Mouse (Mus musculus) hindbrain, embryonic 15.5 days (tissue): ENCODE results near the gene Hoxc8. TPM values are rescaled to one million over a fixed set of nuclear protein-coding genes. Genes with fewer than 3 reads are reported as not detected.

Experiments used
- ATAC-seq: fragments of 200-750 bp; cut with Nextera tagmentation; 2 replicates; pipeline ENCODE4 v1.8.0; 2017; ENCODE audit warnings: low read depth, moderate number of reproducible peaks, moderate TSS enrichment; ENCODE audit not compliant: low FRiP score
- H3K27ac ChIP-seq: fragments of 300-500 bp; sonication (generic); replicated peaks from 2 replicates; pipeline ENCODE4 v1.5.1; 2015; ENCODE audit warnings: mild to moderate bottlenecking, inconsistent platforms
- H3K27me3 ChIP-seq: fragments of 300-500 bp; sonication (generic); 2 replicates; pipeline ENCODE4 v1.6.1; 2015; ENCODE audit warnings: control low read depth, inconsistent platforms
- H3K36me3 ChIP-seq: fragments of 300-500 bp; sonication (generic); 2 replicates; pipeline ENCODE4 v1.6.1; 2015; ENCODE audit warnings: control low read depth, inconsistent platforms
- H3K4me1 ChIP-seq: fragments of 300-500 bp; sonication (generic); replicated peaks from 2 replicates; pipeline ENCODE4 v1.6.1; 2015; ENCODE audit warnings: control low read depth, inconsistent platforms
- H3K4me2 ChIP-seq: fragments of 300-500 bp; sonication (generic); 2 replicates; pipeline ENCODE4 v1.6.1; 2015; ENCODE audit warnings: moderate library complexity, mild to moderate bottlenecking, inconsistent platforms
- H3K4me3 ChIP-seq: fragments of 300-500 bp; sonication (generic); 2 replicates; pipeline ENCODE4 v1.5.1; 2015; ENCODE audit warnings: mild to moderate bottlenecking, inconsistent platforms
- H3K9ac ChIP-seq: fragments of 300-500 bp; sonication (generic); 2 replicates; pipeline ENCODE4 v1.6.1; 2015; ENCODE audit warnings: inconsistent platforms
- H3K9me3 ChIP-seq: fragments of 300-500 bp; sonication (generic); 2 replicates; pipeline ENCODE4 v1.6.1; 2016; ENCODE audit warnings: control low read depth, inconsistent platforms
- whole genome bisulfite sequencing: fragments of 180-500 bp; shearing (Covaris S2); methylation state at CpG from one replicate; pipeline ENCODE4 v1.1.7; 2015; 5-methylcytosine and 5-hydroxymethylcytosine counted together
- polyA plus RNA-seq: library from polyadenylated mRNA; unstranded; fragments of >200 nt; fragmentation: Nextera tagmentation; extraction: Ambion mirVana; gene quantifications from 2 replicates; pipeline ENCODE4 v1.2.1, GENCODE M21; 2015

Gene Hoxc8
- polyA plus RNA-seq, 1 experiment from 2014 or later: 16.6 TPM

- Histone ChIP-seq H3K27me3 (peaks cover 99% of the 10 kb centered on the region), H3K4me1 (no peaks in the 10 kb centered on the region), H3K9me3 (no peaks in the 10 kb centered on the region), H3K4me2 (no peak overlapping the region), H3K9ac (no peak overlapping the region), H3K27ac (no peak overlapping the region), H3K4me3 (no peak overlapping the region), H3K36me3 (no peaks in the 10 kb centered on the region)
- no peak for ATAC-seq
- WGBS: 3% methylated on average over 17 of the region's 17 CpGs
Observed at GRCm38 (mm10) chr15:103005308-103005707, 14.9 kb downstream of the Hoxc8 start.

- Histone ChIP-seq H3K4me2 (no peak overlapping the region), H3K9me3 (no peaks in the 10 kb centered on the region), H3K9ac (no peak overlapping the region), H3K36me3 (no peaks in the 10 kb centered on the region), H3K4me3 (no peak overlapping the region), H3K27ac (no peak overlapping the region), H3K4me1 (no peaks in the 10 kb centered on the region), H3K27me3 (peaks cover 97% of the 10 kb centered on the region)
- WGBS: 7% methylated on average over 5 of the region's 5 CpGs
- ATAC-seq: no peak
Observed at GRCm38 (mm10) chr15:103005797-103006196, 15.4 kb downstream of the Hoxc8 start.

- Histone ChIP-seq H3K4me2 (no peak overlapping the region), H3K4me1 (no peaks in the 10 kb centered on the region), H3K9me3 (no peaks in the 10 kb centered on the region), H3K36me3 (no peaks in the 10 kb centered on the region), H3K27me3 (peaks cover 94% of the 10 kb centered on the region), H3K27ac (no peak overlapping the region), H3K9ac (no peak overlapping the region), H3K4me3 (no peak overlapping the region)
- 13% methylated on average over 1 of the region's 1 CpGs for WGBS
- ATAC-seq: no peak
Observed at GRCm38 (mm10) chr15:103006326-103006725, 15.9 kb downstream of the Hoxc8 start.

GRCm38 (mm10) chr15:103009265-103010111 lies 19.1 kb downstream of the Hoxc8 start:
- no peak for ATAC-seq
- Histone ChIP-seq H3K27ac (peak overlapping the region; percentile 37; the same call in 1 of the 2 replicates), H3K9ac (no peak overlapping the region), H3K36me3 (no peaks in the 10 kb centered on the region), H3K9me3 (no peaks in the 10 kb centered on the region), H3K27me3 (peaks cover 90% of the 10 kb centered on the region), H3K4me2 (peak overlapping the region; percentile 41), H3K4me3 (peak overlapping the region; percentile 20), H3K4me1 (peaks cover 10% of the 10 kb centered on the region)
- WGBS: 1% methylated on average over 27 of the region's 27 CpGs

GRCm38 (mm10) chr15:103010112-103010846 lies 19.9 kb downstream of the Hoxc8 start:
- Histone ChIP-seq H3K36me3 (no peaks in the 10 kb centered on the region), H3K4me2 (peak overlapping the region; percentile 41), H3K27me3 (peaks cover 82% of the 10 kb centered on the region), H3K9ac (no peak overlapping the region), H3K9me3 (no peaks in the 10 kb centered on the region), H3K4me1 (peaks cover 10% of the 10 kb centered on the region), H3K4me3 (peak overlapping the region; percentile 20), H3K27ac (peak overlapping the region; percentile 31; the same call in 1 of the 2 replicates)
- no peak for ATAC-seq
- WGBS: 3% methylated on average over 31 of the region's 31 CpGs

GRCm38 (mm10) chr15:103010847-103011555 lies 20.6 kb downstream of the Hoxc8 start:
- peaks cover 10% of the 10 kb centered on the region for H3K4me1 ChIP-seq

GRCm38 (mm10) chr15:103011928-103012486 lies 21.6 kb downstream of the Hoxc8 start:
- Histone ChIP-seq H3K27ac (0 out of 2 replicates have a peak overlapping the region, but pooled peaks have one; percentile 14), H3K4me3 (0 out of 2 replicates have a peak overlapping the region, but pooled peaks have one; percentile 7), H3K27me3 (peaks cover 81% of the 10 kb centered on the region), H3K4me2 (peak overlapping the region; percentile 40), H3K9me3 (no peaks in the 10 kb centered on the region), H3K9ac (no peak overlapping the region; the same call in 1 of the 2 replicates), H3K36me3 (no peaks in the 10 kb centered on the region), H3K4me1 (peaks cover 10% of the 10 kb centered on the region)
- 9% methylated on average over 26 of the region's 26 CpGs for WGBS
- ATAC-seq: no peak

More at GRCm38 (mm10) chr15:103010847-103011555, 20.6 kb downstream of the Hoxc8 start:
- no peak for ATAC-seq
- H3K27me3 ChIP-seq: peaks cover 81% of the 10 kb centered on the region
- no peak overlapping the region for H3K27ac ChIP-seq
- H3K4me3 ChIP-seq: peak overlapping the region; percentile 20
- H3K9me3 ChIP-seq: no peaks in the 10 kb centered on the region
- WGBS: 4% methylated on average over 28 of the region's 28 CpGs
- no peaks in the 10 kb centered on the region for H3K36me3 ChIP-seq
- no peak overlapping the region for H3K9ac ChIP-seq
- H3K4me2 ChIP-seq: peak overlapping the region; percentile 41

GRCm38 (mm10) chr15:103013238-103013984 lies 23.0 kb downstream of the Hoxc8 start:
- H3K9ac ChIP-seq: 0 out of 2 replicates have a peak overlapping the region, but pooled peaks have one; percentile 51
- ATAC-seq: 0 out of 2 replicates have a peak, but pooled peaks have one; percentile 7
- H3K36me3 ChIP-seq: no peaks in the 10 kb centered on the region
- H3K4me2 ChIP-seq: peak overlapping the region; percentile 66
- H3K27me3 ChIP-seq: peaks cover 81% of the 10 kb centered on the region
- peak overlapping the region; percentile 45 for H3K4me3 ChIP-seq
- no peaks in the 10 kb centered on the region for H3K9me3 ChIP-seq
- WGBS: 3% methylated on average over 17 of the region's 17 CpGs
- peak overlapping the region; percentile 89 for H3K27ac ChIP-seq
- peaks cover 10% of the 10 kb centered on the region for H3K4me1 ChIP-seq

- Histone ChIP-seq H3K27ac (peak overlapping the region; percentile 89), H3K36me3 (no peaks in the 10 kb centered on the region), H3K27me3 (peaks cover 81% of the 10 kb centered on the region), H3K4me2 (peak overlapping the region; percentile 66), H3K4me1 (peaks cover 10% of the 10 kb centered on the region), H3K9me3 (no peaks in the 10 kb centered on the region), H3K9ac (peak overlapping the region; percentile 51), H3K4me3 (peak overlapping the region; percentile 45)
- peak; percentile 64 for ATAC-seq
- WGBS: under 1% methylated on average over 55 of the region's 57 CpGs
Observed at GRCm38 (mm10) chr15:103014166-103015008, 24.0 kb downstream of the Hoxc8 start.

GRCm38 (mm10) chr15:103015009-103015399 lies 24.6 kb downstream of the Hoxc8 start:
- H3K9ac ChIP-seq: peak overlapping the region; percentile 51
- ATAC-seq: no peak
- no peaks in the 10 kb centered on the region for H3K9me3 ChIP-seq
- H3K27ac ChIP-seq: peak overlapping the region; percentile 89
- H3K4me3 ChIP-seq: peak overlapping the region; percentile 45
- 2% methylated on average over 28 of the region's 28 CpGs for WGBS
- peaks cover 82% of the 10 kb centered on the region for H3K27me3 ChIP-seq
- H3K4me2 ChIP-seq: peak overlapping the region; percentile 66
- no peaks in the 10 kb centered on the region for H3K36me3 ChIP-seq
- peaks cover 10% of the 10 kb centered on the region for H3K4me1 ChIP-seq
